Mouse (Mus musculus) ES-Bruce4 (cell line): ENCODE data around the gene Rtp4. TPM values are rescaled to one million over a fixed set of nuclear protein-coding genes. Genes with fewer than 3 reads are reported as not detected.

Source experiments
- H3K27ac ChIP-seq: 2 replicates; pipeline ENCODE4 v1.5.1; 2012; ENCODE audit warnings: low read length, inconsistent platforms; ENCODE audit not compliant: insufficient read depth
- H3K27me3 ChIP-seq: 2 replicates; pipeline ENCODE4 v1.6.1; 2012; ENCODE audit warnings: mild to moderate bottlenecking, low read length, inconsistent platforms; ENCODE audit not compliant: control insufficient read depth, poor library complexity, insufficient read depth, severe bottlenecking
- H3K36me3 ChIP-seq: 2 replicates; pipeline ENCODE4 v1.6.1; 2012; ENCODE audit warnings: inconsistent platforms, mild to moderate bottlenecking, low read length, moderate library complexity; ENCODE audit not compliant: control insufficient read depth, poor library complexity, insufficient read depth, severe bottlenecking
- H3K4me1 ChIP-seq: one replicate; pipeline ENCODE4 v1.8.1; 2011; ENCODE audit warnings: low read length; ENCODE audit not compliant: control insufficient read depth, insufficient read depth
- H3K4me3 ChIP-seq: 2 replicates; pipeline ENCODE4 v1.5.1; 2011; ENCODE audit warnings: low read depth, mild to moderate bottlenecking, low read length
- H3K9ac ChIP-seq: 2 replicates; pipeline ENCODE4 v1.6.1; 2012; ENCODE audit warnings: low read depth, mild to moderate bottlenecking, inconsistent platforms; ENCODE audit not compliant: poor library complexity, severe bottlenecking
- H3K9me3 ChIP-seq: replicated peaks from 2 replicates; pipeline ENCODE4 v1.6.1; 2012; ENCODE audit warnings: mild to moderate bottlenecking, low read length, inconsistent platforms; ENCODE audit not compliant: control insufficient read depth, poor library complexity, insufficient read depth, severe bottlenecking
- CTCF ChIP-seq: IDR thresholded peaks from one replicate; pipeline ENCODE4 v1.8.1; 2011; ENCODE audit warnings: low read depth, low read length
- EP300 ChIP-seq: IDR thresholded peaks from 2 replicates; pipeline ENCODE4 v1.6.1; 2011; ENCODE audit warnings: low read depth, low read length; ENCODE audit not compliant: insufficient read depth
- POLR2A ChIP-seq: IDR thresholded peaks from one replicate; pipeline ENCODE4 v1.8.1; 2011; ENCODE audit warnings: low read length; ENCODE audit not compliant: insufficient read depth
- polyA plus RNA-seq: library from polyadenylated mRNA; stranded (reverse); fragments of >200 nt; gene quantifications from 2 replicates; pipeline ENCODE4 v1.2.4, GENCODE M21; 2011; ENCODE audit warnings: low read depth; ENCODE audit not compliant: missing spikeins, insufficient read depth, insufficient read length

Gene Rtp4
- polyA plus RNA-seq, 1 experiment: 4.0 TPM

DNA sequence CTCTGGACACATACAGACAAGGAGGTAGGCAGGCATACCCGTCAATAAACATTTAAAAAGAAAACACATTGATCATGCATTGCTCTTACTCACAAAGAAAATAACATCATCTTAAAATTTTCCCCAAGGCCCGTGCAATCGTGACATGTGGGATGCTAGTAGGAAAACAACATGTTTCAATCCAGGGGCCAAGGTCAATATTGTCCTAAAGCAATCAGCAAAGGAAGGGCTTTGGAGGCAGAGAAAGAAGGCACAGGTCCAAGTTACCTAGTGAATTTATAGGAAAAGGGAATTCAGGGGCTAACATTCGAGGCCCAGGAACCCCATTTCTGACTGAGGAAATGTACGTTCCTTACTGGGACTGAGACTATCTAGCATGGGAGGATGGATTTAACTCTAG lies 2.9 kb upstream of the Rtp4 start:
- H3K9ac ChIP-seq: no peak overlapping the region
- no peaks in the 10 kb centered on the region for H3K9me3 ChIP-seq
- H3K4me1 ChIP-seq: no peaks in the 10 kb centered on the region
- no peak for TF ChIP-seq POLR2A
- no peak for TF ChIP-seq EP300
- no peak for TF ChIP-seq CTCF
- no peaks in the 10 kb centered on the region for H3K27me3 ChIP-seq
- H3K4me3 ChIP-seq: no peak overlapping the region
- no peaks in the 10 kb centered on the region for H3K36me3 ChIP-seq
- H3K27ac ChIP-seq: no peak overlapping the region

DNA sequence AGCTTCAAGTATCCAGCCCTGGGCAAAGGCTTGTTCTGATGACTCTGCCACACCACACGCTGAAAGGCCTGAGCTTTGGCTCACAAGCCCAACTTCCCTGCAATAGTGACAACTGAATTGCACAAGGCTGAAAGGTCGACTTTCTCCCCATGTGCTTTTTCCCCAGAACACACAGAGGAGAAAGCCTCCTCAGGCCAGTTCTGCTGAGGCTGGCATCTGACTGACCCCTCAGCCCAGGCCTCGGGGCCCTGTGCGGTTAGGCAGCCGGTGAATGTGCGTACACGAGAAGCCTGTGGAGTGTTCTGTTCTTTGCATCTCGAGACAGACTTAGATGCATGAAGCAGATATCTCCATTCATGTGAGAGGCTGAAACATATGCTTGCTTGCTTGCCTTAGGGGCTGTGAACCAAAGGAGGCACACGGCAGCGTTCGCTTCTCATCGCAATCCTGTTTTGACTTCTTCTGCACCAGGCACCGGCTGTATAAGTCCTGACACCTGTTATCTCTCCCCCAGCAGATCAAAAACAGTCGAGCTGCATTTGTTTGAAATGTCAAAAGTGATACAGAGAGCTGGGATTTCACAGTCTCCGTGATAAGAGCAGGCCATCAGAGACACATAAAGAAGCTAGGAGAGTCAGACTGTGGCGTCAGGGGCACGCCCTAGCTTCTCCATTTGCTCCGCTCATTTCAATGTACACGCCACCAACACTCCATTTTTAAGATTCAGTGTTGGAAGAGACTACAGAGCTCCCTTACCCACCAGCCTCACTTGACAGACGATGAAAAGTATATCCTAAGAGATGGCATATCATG lies 2.1 kb upstream of the Rtp4 start:
- no peaks in the 10 kb centered on the region for H3K36me3 ChIP-seq
- H3K4me3 ChIP-seq: no peak overlapping the region
- H3K4me1 ChIP-seq: no peaks in the 10 kb centered on the region
- no peaks in the 10 kb centered on the region for H3K27me3 ChIP-seq
- H3K9me3 ChIP-seq: no peaks in the 10 kb centered on the region
- H3K27ac ChIP-seq: no peak overlapping the region
- no peak for TF ChIP-seq EP300
- TF ChIP-seq POLR2A: no peak
- no peak for TF ChIP-seq CTCF
- no peak overlapping the region for H3K9ac ChIP-seq

DNA sequence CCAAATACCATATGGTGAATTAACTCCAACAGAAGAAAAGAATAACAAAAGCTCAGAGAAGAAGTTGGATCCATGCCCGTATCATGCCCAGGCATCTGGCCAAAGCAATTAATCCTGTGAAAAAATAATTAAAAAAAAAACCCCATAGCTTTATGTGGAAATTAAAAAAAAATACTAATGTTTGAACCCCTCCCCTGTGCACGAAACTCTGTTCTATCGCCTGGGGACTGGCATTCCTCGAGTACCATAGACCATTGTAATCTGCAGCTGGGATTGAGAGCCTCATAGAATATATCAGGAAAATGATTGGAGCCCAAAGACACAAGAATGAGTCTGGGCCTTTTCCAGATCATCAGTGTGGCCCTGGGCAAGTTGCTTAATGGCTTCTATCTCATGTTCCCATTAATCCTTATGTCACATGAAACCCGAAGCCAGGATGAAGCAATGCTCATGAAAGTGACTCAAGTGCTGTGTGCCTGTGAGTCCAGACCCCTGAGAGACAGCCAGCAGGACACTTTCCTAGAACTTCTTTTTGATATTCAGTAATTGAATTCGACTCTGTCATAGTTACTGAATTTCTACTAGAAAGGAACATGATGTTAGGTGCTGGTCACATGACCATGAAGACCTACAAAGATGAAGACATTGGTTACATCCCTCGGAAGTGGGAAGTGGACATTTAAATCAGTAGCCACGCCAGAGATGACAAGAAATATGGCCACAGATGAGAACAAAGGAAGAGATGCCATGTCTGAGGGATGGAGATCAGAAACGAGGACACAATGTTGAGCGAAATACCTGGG lies 1.3 kb upstream of the Rtp4 start:
- H3K36me3 ChIP-seq: no peaks in the 10 kb centered on the region
- no peaks in the 10 kb centered on the region for H3K9me3 ChIP-seq
- no peak overlapping the region for H3K4me3 ChIP-seq
- no peaks in the 10 kb centered on the region for H3K4me1 ChIP-seq
- H3K27ac ChIP-seq: no peak overlapping the region
- H3K9ac ChIP-seq: no peak overlapping the region
- TF ChIP-seq CTCF (no peak), EP300 (no peak), POLR2A (no peak)
- no peaks in the 10 kb centered on the region for H3K27me3 ChIP-seq

DNA sequence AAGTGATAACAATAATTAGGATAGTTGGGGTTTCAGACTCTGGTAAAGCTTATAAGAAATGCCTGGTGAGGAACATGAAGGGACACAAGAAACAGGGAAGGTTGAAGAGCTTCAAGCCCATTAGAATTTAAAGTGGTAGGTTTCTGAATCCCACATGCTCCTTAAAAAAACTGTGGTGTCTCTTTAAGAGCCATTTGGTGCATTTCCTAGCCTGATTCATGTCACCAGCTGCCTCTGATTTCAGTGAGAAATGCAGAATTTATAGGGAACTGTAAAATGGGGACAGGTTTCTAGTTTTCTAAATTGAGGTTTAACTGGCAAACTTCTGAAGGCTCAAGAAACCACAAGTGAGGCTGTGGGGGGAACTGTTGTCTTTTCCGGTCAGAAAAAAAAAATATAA lies 320 bp upstream of the Rtp4 start:
- no peak overlapping the region for H3K27ac ChIP-seq
- H3K9me3 ChIP-seq: no peaks in the 10 kb centered on the region
- H3K4me3 ChIP-seq: no peak overlapping the region
- TF ChIP-seq EP300 (no peak), POLR2A (no peak), CTCF (no peak)
- no peaks in the 10 kb centered on the region for H3K27me3 ChIP-seq
- H3K9ac ChIP-seq: no peak overlapping the region
- no peaks in the 10 kb centered on the region for H3K4me1 ChIP-seq
- H3K36me3 ChIP-seq: no peaks in the 10 kb centered on the region

DNA sequence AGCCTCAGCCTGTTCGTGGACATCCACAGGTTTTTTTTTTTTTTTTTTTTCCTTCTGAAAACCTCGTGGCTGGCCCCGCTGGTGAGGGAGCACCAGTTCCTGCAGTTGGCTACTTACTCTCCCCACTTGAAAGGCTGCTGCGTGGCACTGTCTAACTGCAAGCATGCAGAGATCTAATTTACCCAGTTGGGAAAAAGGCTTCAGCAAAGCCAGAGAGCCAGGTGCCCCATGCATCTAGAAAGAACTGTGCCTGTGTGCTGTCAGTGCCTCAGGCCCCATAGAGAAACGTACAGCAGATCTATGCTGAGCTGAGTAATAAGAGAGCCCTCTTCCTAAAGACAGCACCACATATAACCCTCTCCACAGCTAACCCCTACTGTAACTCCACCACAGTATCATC lies 1.0 kb downstream of the Rtp4 start:
- Histone ChIP-seq H3K4me3 (no peak overlapping the region), H3K9ac (no peak overlapping the region), H3K27me3 (no peaks in the 10 kb centered on the region), H3K27ac (no peak overlapping the region), H3K36me3 (no peaks in the 10 kb centered on the region), H3K9me3 (no peaks in the 10 kb centered on the region), H3K4me1 (no peaks in the 10 kb centered on the region)
- TF ChIP-seq CTCF (no peak), EP300 (no peak), POLR2A (no peak)

DNA sequence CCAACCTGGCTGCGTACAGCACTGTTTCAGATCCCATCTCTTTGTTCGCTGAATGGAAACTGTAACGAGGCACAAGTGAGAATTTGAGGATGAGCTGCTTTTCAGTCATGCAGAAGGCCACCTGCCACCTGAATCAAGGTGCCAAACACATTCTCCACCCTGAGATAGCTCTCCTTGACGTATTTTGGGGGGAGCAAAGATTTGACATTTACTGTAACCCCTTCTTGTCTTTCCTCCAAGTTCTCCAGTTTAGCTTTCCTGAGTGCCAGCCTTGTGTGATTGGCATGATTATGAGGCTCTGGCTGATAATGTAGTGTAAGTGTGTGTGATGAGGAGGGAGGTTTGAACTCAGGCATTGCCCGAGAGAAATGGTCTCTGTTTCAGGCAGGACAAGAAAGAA lies 2.0 kb downstream of the Rtp4 start:
- Histone ChIP-seq H3K27me3 (no peaks in the 10 kb centered on the region), H3K36me3 (no peaks in the 10 kb centered on the region), H3K9me3 (no peaks in the 10 kb centered on the region), H3K4me3 (no peak overlapping the region), H3K9ac (no peak overlapping the region), H3K4me1 (no peaks in the 10 kb centered on the region), H3K27ac (no peak overlapping the region)
- no peak for TF ChIP-seq CTCF
- no peak for TF ChIP-seq EP300
- TF ChIP-seq POLR2A: no peak
